Mouse (Mus musculus): ENCODE data around the gene Pld1.
A peak's percentile ranks its signal among the peaks of the same experiment; 100 is the strongest.
"Not testable (repeated sequence)": the region's sequence is repeated elsewhere in the genome, so short reads cannot be mapped to it uniquely, and the experiment has no call there.

The Pld1 gene

GRCm38 (mm10) chr3:27945397-27945796 lies 6.9 kb downstream of the Pld1 start:
- not testable (repeated sequence) for DNase-seq

GRCm38 (mm10) chr3:27949175-27949872 lies 10.8 kb downstream of the Pld1 start:
- DNase-seq = no peak

- DNase-seq = no peak
Measured at GRCm38 (mm10) chr3:27949873-27950250, 11.4 kb downstream of the Pld1 start.

GRCm38 (mm10) chr3:27950726-27951125 lies 12.2 kb downstream of the Pld1 start:
- no peak for DNase-seq

GRCm38 (mm10) chr3:27951721-27952120 lies 13.2 kb downstream of the Pld1 start:
- DNase-seq = no peak

- DNase-seq = no peak
Measured at GRCm38 (mm10) chr3:27956006-27956405, 17.5 kb downstream of the Pld1 start.

GRCm38 (mm10) chr3:27959221-27959620 lies 20.7 kb downstream of the Pld1 start:
- no peak for DNase-seq

GRCm38 (mm10) chr3:27961162-27961561 lies 22.7 kb downstream of the Pld1 start:
- DNase-seq = no peak

- DNase-seq = no peak
Measured at GRCm38 (mm10) chr3:27963795-27964201, 25.3 kb downstream of the Pld1 start.

- no peak for DNase-seq
Measured at GRCm38 (mm10) chr3:27968671-27969070, 30.2 kb downstream of the Pld1 start.

- DNase-seq = no peak
Measured at GRCm38 (mm10) chr3:27973936-27974335, 35.4 kb downstream of the Pld1 start.

- DNase-seq = no peak
Measured at GRCm38 (mm10) chr3:27974981-27975380, 36.5 kb downstream of the Pld1 start.

- DNase-seq = no peak
Measured at GRCm38 (mm10) chr3:27976931-27977544, 38.5 kb downstream of the Pld1 start.

- no peak for DNase-seq
Measured at GRCm38 (mm10) chr3:27978030-27978723, 39.7 kb downstream of the Pld1 start.

- DNase-seq = no peak
Measured at GRCm38 (mm10) chr3:27981591-27981990, 43.1 kb downstream of the Pld1 start.

GRCm38 (mm10) chr3:27982436-27983017 lies 44.0 kb downstream of the Pld1 start:
- DNase-seq = peak; percentile 17

- no peak for DNase-seq
Measured at GRCm38 (mm10) chr3:27983274-27983673, 44.8 kb downstream of the Pld1 start.

GRCm38 (mm10) chr3:27983935-27984577 lies 45.6 kb downstream of the Pld1 start:
- no peak for DNase-seq

GRCm38 (mm10) chr3:27984620-27985019 lies 46.1 kb downstream of the Pld1 start:
- DNase-seq = no peak

- DNase-seq = no peak
Measured at GRCm38 (mm10) chr3:27985344-27985743, 46.8 kb downstream of the Pld1 start.

- DNase-seq = no peak
Measured at GRCm38 (mm10) chr3:27987891-27988536, 49.5 kb downstream of the Pld1 start.

- no peak for DNase-seq
Measured at GRCm38 (mm10) chr3:27991100-27991703, 52.7 kb downstream of the Pld1 start.

Data from cerebellum, adult 8-10 months (tissue).